Mouse (Mus musculus) natural killer cell, adult 2 months (primary cell): ENCODE data around the gene Naa80.

Experiments
- DNase-seq, 2 experiments: peaks; one replicate each; pipeline ENCODE4 v3.0.0; 2022; ENCODE audit warnings: low spot score in 2 of 2

Gene Naa80

GRCm38 (mm10) chr9:107594281-107595062, 15.8 kb downstream of the Naa80 start:
- no peak for DNase-seq

- no peak for DNase-seq
These were observed 18.2 kb downstream of the Naa80 start for GRCm38 (mm10) chr9:107596619-107597569.

- no peak for DNase-seq
These were observed 19.7 kb downstream of the Naa80 start for GRCm38 (mm10) chr9:107598385-107598784.

- DNase-seq, result no peak
These were observed 20.7 kb downstream of the Naa80 start for GRCm38 (mm10) chr9:107599433-107599832.

- no peak for DNase-seq
These were observed 21.2 kb downstream of the Naa80 start for GRCm38 (mm10) chr9:107599842-107600241.

- DNase-seq, result no peak
These were observed 22.1 kb downstream of the Naa80 start for GRCm38 (mm10) chr9:107600745-107601144.

- no peak for DNase-seq
These were observed 22.6 kb downstream of the Naa80 start for GRCm38 (mm10) chr9:107601275-107601674.

- peak; percentile 84 to 88 for DNase-seq
These were observed 23.5 kb downstream of the Naa80 start for GRCm38 (mm10) chr9:107602068-107602648.

- DNase-seq, result peak in 1 of 2 experiments; percentile 60
These were observed 24.6 kb downstream of the Naa80 start for GRCm38 (mm10) chr9:107603251-107603650.

GRCm38 (mm10) chr9:107605041-107605661, 26.5 kb downstream of the Naa80 start:
- DNase-seq, result no peak

- no peak for DNase-seq
These were observed 27.9 kb downstream of the Naa80 start for GRCm38 (mm10) chr9:107606591-107606990.

- DNase-seq, result no peak
These were observed 28.3 kb downstream of the Naa80 start for GRCm38 (mm10) chr9:107607036-107607435.

GRCm38 (mm10) chr9:107607653-107608245, 29.1 kb downstream of the Naa80 start:
- no peak for DNase-seq

- no peak for DNase-seq
These were observed 30.2 kb downstream of the Naa80 start, which contains the start of gene Sema3b for GRCm38 (mm10) chr9:107608741-107609432. Sema3b (minus strand) TSS chr9:107609229.

- DNase-seq, result no peak
These were observed 30.7 kb downstream of the Naa80 start for GRCm38 (mm10) chr9:107609433-107609830.

- no peak for DNase-seq
These were observed 32.9 kb downstream of the Naa80 start for GRCm38 (mm10) chr9:107611456-107612190.

GRCm38 (mm10) chr9:107612191-107612944, 33.7 kb downstream of the Naa80 start:
- DNase-seq, result peak; percentile 94 to 96

GRCm38 (mm10) chr9:107612945-107613569, 34.4 kb downstream of the Naa80 start:
- DNase-seq, result no peak

- no peak for DNase-seq
These were observed 36.3 kb downstream of the Naa80 start for GRCm38 (mm10) chr9:107615035-107615434.
